Mouse (Mus musculus): ENCODE results near the gene Trpc4ap.

DNA sequence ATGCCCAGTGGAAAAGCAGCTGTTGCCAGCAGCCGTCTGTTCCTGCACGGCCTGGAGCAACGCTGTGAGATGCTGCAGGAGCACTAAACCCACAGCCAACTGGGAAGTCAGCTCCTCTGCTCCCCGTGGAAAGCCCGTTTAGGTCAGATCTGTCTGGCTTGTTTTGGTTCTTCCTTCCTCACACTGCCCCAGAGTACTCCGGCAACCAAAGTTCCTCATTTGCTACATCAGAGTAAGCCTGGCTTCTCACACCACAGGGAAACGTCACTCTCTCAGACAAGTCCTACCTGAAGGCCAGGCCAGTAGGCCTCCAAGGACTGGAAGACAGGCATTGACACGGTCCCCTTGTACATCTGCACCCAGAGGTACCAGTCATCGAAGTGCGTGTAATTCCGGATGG is 18.4 kb upstream of the Trpc4ap start:
- TF ChIP-seq CTCF (IDR thresholded peaks at IDR 0.05; ENCODE audit: low read depth) (no peak), EP300 (IDR thresholded peaks at IDR 0.05; ENCODE audit: low read depth) (no peak)
